Mouse (Mus musculus): ENCODE measurements around the gene Haus3. TPM values are rescaled to one million over a fixed set of nuclear protein-coding genes. Genes with fewer than 3 reads are reported as not detected.

Haus3 gene
- polyA plus RNA-seq (2014; fragmentation: Nextera tagmentation; extraction: Ambion mirVana), result 45.1 and 46.1 TPM in 2 replicates

DNA sequence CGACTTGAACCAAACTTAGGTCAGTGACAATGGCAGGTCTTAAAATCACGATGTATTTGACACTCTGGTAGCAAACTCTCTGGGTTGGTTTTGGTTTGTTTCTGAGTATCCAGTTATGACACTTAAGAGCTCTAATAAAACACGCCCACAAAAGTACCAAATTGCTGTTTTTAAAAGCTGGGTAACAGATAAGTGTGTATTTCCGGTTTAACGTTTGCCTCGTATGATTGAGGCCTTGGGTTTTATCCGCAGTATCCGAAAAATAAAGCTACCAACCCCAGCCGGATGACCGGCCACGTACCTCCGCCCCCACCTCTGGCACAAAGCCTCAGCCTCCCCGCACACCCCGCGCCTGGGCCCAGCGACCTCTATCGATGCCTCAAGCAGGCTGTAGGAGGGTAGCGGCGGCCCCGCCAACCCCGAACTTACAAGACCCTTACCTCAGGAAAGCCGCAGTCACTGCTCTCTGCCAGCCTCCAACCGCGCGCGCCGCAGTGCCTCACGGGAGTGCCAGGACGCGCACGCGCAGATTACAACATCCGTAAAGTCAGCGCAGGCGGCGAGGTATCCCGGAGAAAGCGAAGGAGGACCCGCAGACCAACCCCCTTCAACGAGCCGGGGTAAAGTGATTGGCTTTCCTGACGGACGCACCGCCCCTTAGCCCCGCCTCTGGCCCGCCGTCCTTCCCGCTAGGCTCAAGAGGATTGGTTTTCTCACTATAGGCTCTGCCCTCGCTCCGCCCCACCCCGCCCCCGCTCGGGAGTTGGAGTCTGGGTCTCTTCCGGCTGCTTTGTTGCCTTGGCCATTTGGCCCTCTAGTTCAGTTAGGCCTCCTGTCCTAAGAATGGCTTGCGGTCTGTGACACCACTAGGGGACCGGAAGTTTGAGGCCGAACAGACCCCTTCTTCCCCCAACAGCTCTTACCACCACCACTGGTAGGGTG is at the start of gene Haus3, which contains the start of gene Poln:
Gene Haus3, minus strand, starts transcription at position 578 of the 942 bp plus-strand sequence.
Gene Poln, minus strand, starts transcription at position 499 of the 942 bp plus-strand sequence.
- WGBS, result under 1% methylated on average over 56 of the region's 57 CpGs
- H3K4me3 ChIP-seq (ENCODE audit: low read length), result peak within 1 kb of the TSS; percentile 79
- H3K9ac ChIP-seq (ENCODE audit: low read depth, low read length), result peak within 1 kb of the TSS; percentile 85
- peak; percentile 100 for ATAC-seq (ENCODE audit: low FRiP score, low TSS enrichment)
- peak within 1 kb of the TSS; percentile 70 for H3K4me2 ChIP-seq (replicated peaks; ENCODE audit: low read depth, low read length)
- H3K27ac ChIP-seq (ENCODE audit: low read depth, low read length), result peak within 1 kb of the TSS; percentile 91
- H3K27me3 ChIP-seq (ENCODE audit: control insufficient read depth, insufficient read depth, low read length), result no peaks in the 10 kb centered on the region
- H3K4me1 ChIP-seq (ENCODE audit: control insufficient read depth, insufficient read depth, low read length), result peaks cover 12% of the 10 kb centered on the region
- peaks cover 25% of the 10 kb centered on the region for H3K36me3 ChIP-seq (ENCODE audit: control insufficient read depth, insufficient read depth, low read length)
- no peaks in the 10 kb centered on the region for H3K9me3 ChIP-seq (ENCODE audit: control insufficient read depth, low read length)

DNA sequence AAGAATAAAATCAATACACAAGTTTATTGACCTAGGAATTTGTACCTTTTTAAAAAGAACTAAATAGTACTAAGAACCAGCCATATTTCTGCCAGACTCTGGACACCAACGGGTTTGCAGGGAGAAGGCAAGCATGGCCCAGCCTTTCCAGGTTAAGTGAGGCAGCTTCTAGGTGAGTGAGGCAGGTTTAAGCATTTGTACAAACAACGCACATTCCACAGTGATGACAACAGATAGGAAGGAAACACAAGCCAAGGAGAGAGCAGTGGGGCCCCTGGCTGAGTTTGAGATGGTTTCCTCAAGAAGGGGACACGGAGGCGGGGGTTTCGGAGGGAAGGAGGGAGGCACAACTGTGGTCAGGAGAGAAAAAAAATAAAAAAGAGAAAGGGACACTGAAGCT is 49.3 kb upstream of the Haus3 start:
- ATAC-seq (ENCODE audit: low FRiP score, low TSS enrichment), result no peak
- H3K36me3 ChIP-seq (ENCODE audit: control insufficient read depth, insufficient read depth, low read length), result no peaks in the 10 kb centered on the region
- 77% methylated on average over 5 of the region's 5 CpGs for WGBS
- no peak overlapping the region for H3K4me2 ChIP-seq (replicated peaks; ENCODE audit: low read depth, low read length)
- no peak overlapping the region for H3K4me3 ChIP-seq (ENCODE audit: low read length)
- H3K4me1 ChIP-seq (ENCODE audit: control insufficient read depth, insufficient read depth, low read length), result 0 out of 2 replicates have a peak, but pooled peaks cover under 1% of the 10 kb centered on the region
- no peaks in the 10 kb centered on the region; the same call in 1 of the 2 replicates for H3K27me3 ChIP-seq (ENCODE audit: control insufficient read depth, insufficient read depth, low read length)
- H3K9me3 ChIP-seq (ENCODE audit: control insufficient read depth, low read length), result no peaks in the 10 kb centered on the region
- H3K9ac ChIP-seq (ENCODE audit: low read depth, low read length), result no peak overlapping the region
- H3K27ac ChIP-seq (ENCODE audit: low read depth, low read length), result no peak overlapping the region

DNA sequence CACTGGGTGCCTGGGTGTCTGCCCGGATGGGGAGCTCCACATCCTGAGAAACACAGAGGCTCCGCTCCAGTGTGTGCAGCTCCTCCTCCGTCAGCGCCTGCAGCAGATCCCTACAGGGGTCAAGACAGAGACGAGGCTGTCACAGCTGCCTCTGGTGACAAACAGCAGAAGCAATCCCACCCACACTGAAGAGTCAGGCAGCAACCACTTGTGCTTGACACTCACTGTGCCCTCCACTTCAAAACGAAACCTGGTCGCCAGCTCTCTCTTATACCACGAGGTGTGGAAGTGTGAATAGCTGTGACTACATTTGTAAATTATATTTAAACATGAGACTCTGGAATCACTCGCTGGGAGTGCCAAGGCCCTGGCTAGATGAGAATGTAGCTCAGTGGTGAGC is 48.4 kb upstream of the Haus3 start:
- 0 out of 2 replicates have a peak, but pooled peaks cover 2% of the 10 kb centered on the region for H3K4me1 ChIP-seq (ENCODE audit: control insufficient read depth, insufficient read depth, low read length)
- no peak overlapping the region for H3K4me2 ChIP-seq (replicated peaks; ENCODE audit: low read depth, low read length)
- no peaks in the 10 kb centered on the region for H3K9me3 ChIP-seq (ENCODE audit: control insufficient read depth, low read length)
- no peak overlapping the region for H3K9ac ChIP-seq (ENCODE audit: low read depth, low read length)
- no peaks in the 10 kb centered on the region for H3K36me3 ChIP-seq (ENCODE audit: control insufficient read depth, insufficient read depth, low read length)
- H3K27me3 ChIP-seq (ENCODE audit: control insufficient read depth, insufficient read depth, low read length), result no peaks in the 10 kb centered on the region
- WGBS, result 61% methylated on average over 9 of the region's 9 CpGs
- no peak overlapping the region for H3K27ac ChIP-seq (ENCODE audit: low read depth, low read length)
- ATAC-seq (ENCODE audit: low FRiP score, low TSS enrichment), result no peak
- no peak overlapping the region for H3K4me3 ChIP-seq (ENCODE audit: low read length)

DNA sequence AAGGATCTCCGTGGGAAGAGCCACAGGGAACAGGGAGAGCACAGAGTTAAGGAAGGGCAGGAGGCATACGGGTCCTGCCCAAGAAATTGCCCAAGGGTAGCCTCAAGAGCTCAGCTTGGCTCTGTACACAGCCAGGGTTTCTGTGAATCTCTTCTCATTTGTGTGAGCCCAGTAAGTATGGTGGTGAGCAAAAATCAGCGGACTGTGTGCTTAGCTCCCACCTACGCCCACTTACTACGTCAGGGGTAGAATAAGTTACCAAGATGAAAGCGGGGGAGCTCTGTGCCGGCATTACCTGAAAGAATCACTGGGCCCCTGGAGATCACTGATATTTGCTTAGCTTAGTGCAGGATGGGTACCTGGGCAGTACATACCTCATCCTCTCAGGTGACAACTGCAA is 46.7 kb upstream of the Haus3 start:
- H3K9me3 ChIP-seq (ENCODE audit: control insufficient read depth, low read length), result no peaks in the 10 kb centered on the region
- WGBS, result 79% methylated on average over 7 of the region's 7 CpGs
- H3K27ac ChIP-seq (ENCODE audit: low read depth, low read length), result no peak overlapping the region

DNA sequence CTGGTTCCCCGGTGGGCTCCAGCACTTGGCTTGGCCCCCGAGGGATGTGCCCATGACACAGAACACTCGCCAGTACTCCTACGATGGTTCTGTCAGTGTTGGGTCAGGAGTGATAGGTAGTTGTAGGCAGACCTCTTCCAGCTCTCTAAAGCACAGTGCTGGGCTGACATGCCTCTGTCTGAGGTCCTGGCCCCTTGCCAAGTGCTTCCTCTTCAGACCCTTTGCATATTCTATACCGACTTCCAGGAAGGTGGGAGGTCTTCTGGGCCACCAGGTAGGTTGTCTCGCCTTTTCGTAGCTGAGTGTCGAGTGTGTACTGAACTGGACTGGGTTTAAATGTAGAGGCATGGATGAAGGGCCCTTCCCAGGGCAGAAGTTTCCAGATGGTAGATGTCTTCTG is 44.3 kb upstream of the Haus3 start:
- WGBS, result 70% methylated on average over 8 of the region's 8 CpGs
- Histone ChIP-seq H3K4me1 (ENCODE audit: control insufficient read depth, insufficient read depth, low read length) (0 out of 2 replicates have a peak, but pooled peaks cover 2% of the 10 kb centered on the region), H3K27me3 (ENCODE audit: control insufficient read depth, insufficient read depth, low read length) (no peaks in the 10 kb centered on the region), H3K36me3 (ENCODE audit: control insufficient read depth, insufficient read depth, low read length) (no peaks in the 10 kb centered on the region), H3K9ac (ENCODE audit: low read depth, low read length) (no peak overlapping the region), H3K27ac (ENCODE audit: low read depth, low read length) (no peak overlapping the region), H3K4me2 (replicated peaks; ENCODE audit: low read depth, low read length) (no peak overlapping the region), H3K9me3 (ENCODE audit: control insufficient read depth, low read length) (no peaks in the 10 kb centered on the region), H3K4me3 (ENCODE audit: low read length) (no peak overlapping the region)
- no peak for ATAC-seq (ENCODE audit: low FRiP score, low TSS enrichment)

More for the DNA sequence above, 46.7 kb upstream of the Haus3 start:
- Histone ChIP-seq H3K4me2 (replicated peaks; ENCODE audit: low read depth, low read length) (no peak overlapping the region), H3K4me3 (ENCODE audit: low read length) (no peak overlapping the region), H3K27me3 (ENCODE audit: control insufficient read depth, insufficient read depth, low read length) (no peaks in the 10 kb centered on the region), H3K9ac (ENCODE audit: low read depth, low read length) (no peak overlapping the region), H3K4me1 (ENCODE audit: control insufficient read depth, insufficient read depth, low read length) (0 out of 2 replicates have a peak, but pooled peaks cover 2% of the 10 kb centered on the region), H3K36me3 (ENCODE audit: control insufficient read depth, insufficient read depth, low read length) (no peaks in the 10 kb centered on the region)
- no peak for ATAC-seq (ENCODE audit: low FRiP score, low TSS enrichment)

DNA sequence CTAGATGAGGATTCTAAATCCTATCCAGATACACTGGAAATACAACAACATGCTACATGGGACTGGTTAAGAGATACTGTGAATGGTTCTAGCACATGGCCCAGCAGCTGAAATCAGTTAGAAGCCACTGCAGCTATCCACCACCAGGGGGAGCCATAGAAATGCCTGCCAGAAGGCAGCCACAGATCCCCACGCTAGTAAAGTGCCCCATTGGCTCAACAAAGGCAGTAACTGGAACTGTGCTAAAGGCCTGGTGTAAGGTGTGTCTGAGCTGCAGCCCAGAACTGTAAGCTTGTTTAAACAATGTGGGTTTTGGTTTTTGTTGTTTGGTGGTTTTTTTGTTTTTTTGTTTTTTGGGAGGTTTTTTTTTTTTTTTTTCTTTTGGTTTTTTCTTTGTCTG is 41.0 kb upstream of the Haus3 start:
- H3K27me3 ChIP-seq (ENCODE audit: control insufficient read depth, insufficient read depth, low read length), result no peaks in the 10 kb centered on the region
- peak; percentile 85 for ATAC-seq (ENCODE audit: low FRiP score, low TSS enrichment)

DNA sequence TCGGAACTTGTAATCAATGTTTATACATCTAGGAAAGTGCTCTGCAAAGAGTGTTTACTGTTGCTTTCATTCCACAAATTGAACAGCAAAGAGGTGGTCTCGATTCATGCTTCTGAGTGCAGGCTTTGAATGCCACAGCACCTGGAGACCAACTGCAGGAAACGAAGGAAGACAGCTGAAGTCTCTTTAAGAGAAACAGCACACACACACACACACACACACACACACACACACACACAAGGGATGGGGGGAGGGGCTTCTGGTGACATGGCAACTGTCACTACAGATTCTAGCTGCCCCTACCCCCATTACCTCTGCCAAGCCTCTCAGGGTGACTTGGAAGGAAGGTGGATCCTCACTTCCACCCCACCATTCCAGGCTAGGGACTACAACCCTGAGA is 38.2 kb upstream of the Haus3 start:
- Histone ChIP-seq H3K4me2 (replicated peaks; ENCODE audit: low read depth, low read length) (no peak overlapping the region), H3K9ac (ENCODE audit: low read depth, low read length) (no peak overlapping the region), H3K4me1 (ENCODE audit: control insufficient read depth, insufficient read depth, low read length) (no peaks in the 10 kb centered on the region), H3K9me3 (ENCODE audit: control insufficient read depth, low read length) (no peaks in the 10 kb centered on the region), H3K36me3 (ENCODE audit: control insufficient read depth, insufficient read depth, low read length) (no peaks in the 10 kb centered on the region), H3K4me3 (ENCODE audit: low read length) (no peak overlapping the region), H3K27me3 (ENCODE audit: control insufficient read depth, insufficient read depth, low read length) (no peaks in the 10 kb centered on the region), H3K27ac (ENCODE audit: low read depth, low read length) (no peak overlapping the region)
- ATAC-seq (ENCODE audit: low FRiP score, low TSS enrichment), result no peak
- WGBS, result 62% methylated on average over 3 of the region's 3 CpGs

More for the DNA sequence above, 41.0 kb upstream of the Haus3 start:
- Histone ChIP-seq H3K4me2 (replicated peaks; ENCODE audit: low read depth, low read length) (no peak overlapping the region), H3K9ac (ENCODE audit: low read depth, low read length) (no peak overlapping the region), H3K4me3 (ENCODE audit: low read length) (no peak overlapping the region), H3K36me3 (ENCODE audit: control insufficient read depth, insufficient read depth, low read length) (no peaks in the 10 kb centered on the region), H3K27ac (ENCODE audit: low read depth, low read length) (no peak overlapping the region), H3K4me1 (ENCODE audit: control insufficient read depth, insufficient read depth, low read length) (0 out of 2 replicates have a peak, but pooled peaks cover 2% of the 10 kb centered on the region), H3K9me3 (ENCODE audit: control insufficient read depth, low read length) (no peaks in the 10 kb centered on the region)
- WGBS, result 4% methylated on average over 1 of the region's 1 CpGs

DNA sequence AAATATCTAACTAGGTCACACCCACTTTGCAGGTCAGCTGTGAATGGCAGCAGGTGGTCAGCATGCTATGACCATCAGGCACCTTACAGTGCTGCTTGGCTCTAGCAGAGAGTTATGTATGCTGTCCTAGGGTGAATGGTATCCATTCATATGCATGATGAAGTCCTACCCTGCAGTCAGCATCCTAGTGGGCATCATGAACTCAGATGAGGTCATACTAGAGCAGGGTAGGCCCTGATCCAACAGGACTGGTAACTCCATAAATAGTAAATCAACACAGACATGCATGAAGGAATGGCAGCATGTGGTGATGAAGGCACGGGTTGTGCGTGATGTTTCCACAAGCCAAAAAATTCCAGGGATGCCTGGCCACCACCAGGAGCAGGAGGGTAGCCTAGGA is 36.5 kb upstream of the Haus3 start:
- Histone ChIP-seq H3K27ac (ENCODE audit: low read depth, low read length) (no peak overlapping the region), H3K27me3 (ENCODE audit: control insufficient read depth, insufficient read depth, low read length) (no peaks in the 10 kb centered on the region), H3K9me3 (ENCODE audit: control insufficient read depth, low read length) (no peaks in the 10 kb centered on the region), H3K36me3 (ENCODE audit: control insufficient read depth, insufficient read depth, low read length) (no peaks in the 10 kb centered on the region), H3K4me2 (replicated peaks; ENCODE audit: low read depth, low read length) (no peak overlapping the region), H3K4me1 (ENCODE audit: control insufficient read depth, insufficient read depth, low read length) (no peaks in the 10 kb centered on the region), H3K9ac (ENCODE audit: low read depth, low read length) (no peak overlapping the region), H3K4me3 (ENCODE audit: low read length) (no peak overlapping the region)
- no peak for ATAC-seq (ENCODE audit: low FRiP score, low TSS enrichment)
- WGBS, result 83% methylated on average over 2 of the region's 2 CpGs

DNA sequence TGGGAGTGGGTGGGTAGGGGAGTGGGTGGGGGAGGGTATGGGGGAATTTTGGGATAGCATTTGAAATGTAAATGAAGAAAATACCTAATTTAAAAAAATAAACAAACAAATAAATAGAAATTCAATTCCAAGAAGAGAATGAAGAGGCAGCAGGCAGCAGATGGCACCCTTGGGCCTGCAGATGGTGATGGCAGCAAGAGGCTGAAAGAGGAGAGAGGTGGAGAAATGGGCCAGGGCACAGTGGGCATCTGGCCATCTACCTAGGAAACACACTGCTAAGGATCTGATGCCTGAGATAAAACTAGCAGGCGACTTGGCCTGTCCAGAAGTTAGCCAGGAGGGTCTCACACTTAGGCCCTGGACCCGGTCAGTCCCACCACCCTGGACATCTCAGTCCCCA is 35.6 kb upstream of the Haus3 start:
- H3K36me3 ChIP-seq (ENCODE audit: control insufficient read depth, insufficient read depth, low read length), result no peaks in the 10 kb centered on the region
- H3K27ac ChIP-seq (ENCODE audit: low read depth, low read length), result no peak overlapping the region
- H3K27me3 ChIP-seq (ENCODE audit: control insufficient read depth, insufficient read depth, low read length), result no peaks in the 10 kb centered on the region
- WGBS, result 93% methylated on average over 2 of the region's 2 CpGs
- H3K4me3 ChIP-seq (ENCODE audit: low read length), result no peak overlapping the region
- no peaks in the 10 kb centered on the region for H3K9me3 ChIP-seq (ENCODE audit: control insufficient read depth, low read length)
- H3K4me1 ChIP-seq (ENCODE audit: control insufficient read depth, insufficient read depth, low read length), result no peaks in the 10 kb centered on the region
- no peak overlapping the region for H3K9ac ChIP-seq (ENCODE audit: low read depth, low read length)
- H3K4me2 ChIP-seq (replicated peaks; ENCODE audit: low read depth, low read length), result no peak overlapping the region
- ATAC-seq (ENCODE audit: low FRiP score, low TSS enrichment), result no peak

Measured in kidney, embryonic 14.5 days (tissue).